Mouse (Mus musculus) hindbrain, embryonic 16.5 days (tissue): ENCODE data around the gene Pjvk. TPM values are rescaled to one million over a fixed set of nuclear protein-coding genes. Genes with fewer than 3 reads are reported as not detected.
"Not testable (repeated sequence)": the region's sequence is repeated elsewhere in the genome, so short reads cannot be mapped to it uniquely, and the experiment has no call there.

ENCODE experiments used
- ATAC-seq: fragments of 200-750 bp; cut with Nextera tagmentation; 2 replicates; pipeline ENCODE4 v1.8.0; 2017; ENCODE audit warnings: moderate TSS enrichment, moderate library complexity
- H3K27ac ChIP-seq: fragments of 300-500 bp; sonication (generic); 2 replicates; pipeline ENCODE4 v1.5.1; 2014; ENCODE audit warnings: low read depth, mild to moderate bottlenecking, control low read depth, low read length, moderate library complexity
- H3K27me3 ChIP-seq: fragments of 300-500 bp; sonication (generic); replicated peaks from 2 replicates; pipeline ENCODE4 v1.6.1; 2014; ENCODE audit warnings: low read length; ENCODE audit not compliant: control insufficient read depth, insufficient read depth
- H3K36me3 ChIP-seq: fragments of 300-500 bp; sonication (generic); 2 replicates; pipeline ENCODE4 v1.6.1; 2014; ENCODE audit warnings: mild to moderate bottlenecking, low read length, moderate library complexity, mixed read lengths; ENCODE audit not compliant: control insufficient read depth, insufficient read depth
- H3K4me1 ChIP-seq: fragments of 300-500 bp; sonication (generic); 2 replicates; pipeline ENCODE4 v1.6.1; 2014; ENCODE audit warnings: low read depth, low read length; ENCODE audit not compliant: control insufficient read depth, insufficient read depth
- H3K4me2 ChIP-seq: fragments of 300-500 bp; sonication (generic); 2 replicates; pipeline ENCODE4 v1.6.1; 2014; ENCODE audit warnings: mild to moderate bottlenecking, low read length, control low read depth, moderate library complexity
- H3K4me3 ChIP-seq: fragments of 300-500 bp; sonication (generic); 2 replicates; pipeline ENCODE4 v1.5.1; 2014; ENCODE audit warnings: mild to moderate bottlenecking, low read length, control low read depth, moderate library complexity
- H3K9ac ChIP-seq: fragments of 300-500 bp; sonication (generic); 2 replicates; pipeline ENCODE4 v1.6.1; 2014; ENCODE audit warnings: low read depth, mild to moderate bottlenecking, control low read depth, low read length, moderate library complexity
- H3K9me3 ChIP-seq: fragments of 300-500 bp; sonication (generic); 2 replicates; pipeline ENCODE4 v1.6.1; 2014; ENCODE audit warnings: mild to moderate bottlenecking, low read length, moderate library complexity; ENCODE audit not compliant: control insufficient read depth
- WGBS: fragments of 180-500 bp; shearing (Covaris S2); extraction: QIAGEN DNeasy Blood & Tissue Kit; methylation state at CpG from one replicate; pipeline ENCODE4 v1.1.7; 2014; 5-methylcytosine and 5-hydroxymethylcytosine counted together
- polyA plus RNA-seq: library from polyadenylated mRNA; unstranded; fragments of >200 nt; fragmentation: Nextera tagmentation; extraction: Ambion mirVana; gene quantifications from 2 replicates; pipeline ENCODE4 v1.2.1, GENCODE M21; 2015

The Pjvk gene
- polyA plus RNA-seq, 1 experiment from 2014 or later, result 0.83 TPM

- ATAC-seq, H3K4me1 ChIP-seq, H3K4me2 ChIP-seq, H3K4me3 ChIP-seq, H3K36me3 ChIP-seq, H3K27ac ChIP-seq, H3K9ac ChIP-seq, H3K9me3 ChIP-seq, H3K27me3 ChIP-seq: not testable (repeated sequence)
- 94% methylated on average over 2 of the region's 2 CpGs for WGBS
Observed at GRCm38 (mm10) chr2:76622316-76622715, 26.0 kb upstream of the Pjvk start.

- Histone ChIP-seq H3K9me3 (no peaks in the 10 kb centered on the region), H3K4me3 (no peak overlapping the region), H3K9ac (no peak overlapping the region), H3K4me2 (no peak overlapping the region), H3K27ac (no peak overlapping the region), H3K4me1 (no peaks in the 10 kb centered on the region), H3K27me3 (no peaks in the 10 kb centered on the region), H3K36me3 (peaks cover 60% of the 10 kb centered on the region)
- ATAC-seq, result no peak
- WGBS, result 96% methylated on average over 12 of the region's 12 CpGs
Observed at GRCm38 (mm10) chr2:76630293-76630692, 18.0 kb upstream of the Pjvk start.

GRCm38 (mm10) chr2:76631600-76631999 is 16.7 kb upstream of the Pjvk start:
- no peak overlapping the region for H3K4me3 ChIP-seq
- no peak overlapping the region for H3K4me2 ChIP-seq
- H3K9me3 ChIP-seq, result no peaks in the 10 kb centered on the region
- 78% methylated on average over 4 of the region's 4 CpGs for WGBS
- ATAC-seq, result no peak
- no peaks in the 10 kb centered on the region for H3K4me1 ChIP-seq
- H3K27me3 ChIP-seq, result no peaks in the 10 kb centered on the region
- peaks cover 68% of the 10 kb centered on the region for H3K36me3 ChIP-seq
- no peak overlapping the region for H3K9ac ChIP-seq
- H3K27ac ChIP-seq, result no peak overlapping the region

- no peaks in the 10 kb centered on the region for H3K4me1 ChIP-seq
- H3K9me3 ChIP-seq, result no peaks in the 10 kb centered on the region
- H3K4me2 ChIP-seq, result no peak overlapping the region
- 99% methylated on average over 2 of the region's 2 CpGs for WGBS
- no peak overlapping the region for H3K9ac ChIP-seq
- no peak overlapping the region for H3K4me3 ChIP-seq
- ATAC-seq, result no peak
- H3K27ac ChIP-seq, result no peak overlapping the region
- peaks cover 27% of the 10 kb centered on the region for H3K36me3 ChIP-seq
- no peaks in the 10 kb centered on the region for H3K27me3 ChIP-seq
Observed at GRCm38 (mm10) chr2:76639637-76640036, 8.6 kb upstream of the Pjvk start.

- Histone ChIP-seq H3K4me3 (no peak overlapping the region), H3K9me3 (no peaks in the 10 kb centered on the region), H3K36me3 (peaks cover 6% of the 10 kb centered on the region; the same call in 1 of the 2 replicates), H3K4me2 (no peak overlapping the region), H3K9ac (no peak overlapping the region), H3K27me3 (no peaks in the 10 kb centered on the region), H3K4me1 (peaks cover 11% of the 10 kb centered on the region), H3K27ac (no peak overlapping the region)
- ATAC-seq, result no peak
Observed at GRCm38 (mm10) chr2:76643801-76644200, 4.5 kb upstream of the Pjvk start.

- Histone ChIP-seq H3K9ac (peak overlapping the region; percentile 85), H3K4me3 (peak overlapping the region; percentile 75), H3K4me1 (peaks cover 13% of the 10 kb centered on the region), H3K27ac (peak overlapping the region; percentile 92), H3K27me3 (no peaks in the 10 kb centered on the region), H3K9me3 (no peaks in the 10 kb centered on the region), H3K4me2 (peak overlapping the region; percentile 70), H3K36me3 (no peaks in the 10 kb centered on the region)
- 0% methylated on average over 19 of the region's 32 CpGs for WGBS
- peak; percentile 69 for ATAC-seq
Observed at GRCm38 (mm10) chr2:76647441-76647869, 821 bp upstream of the Pjvk start.

- Histone ChIP-seq H3K27ac (peak overlapping the region; percentile 92), H3K4me1 (peaks cover 13% of the 10 kb centered on the region), H3K36me3 (no peaks in the 10 kb centered on the region), H3K9me3 (no peaks in the 10 kb centered on the region), H3K4me2 (peak overlapping the region; percentile 70), H3K9ac (peak overlapping the region; percentile 67), H3K27me3 (no peaks in the 10 kb centered on the region), H3K4me3 (peak overlapping the region; percentile 75)
- 34% methylated on average over 13 of the region's 13 CpGs for WGBS
- peak; percentile 41 for ATAC-seq
Observed at GRCm38 (mm10) chr2:76648666-76649141, 428 bp downstream of the Pjvk start.

GRCm38 (mm10) chr2:76653070-76653469 is 4.8 kb downstream of the Pjvk start:
- Histone ChIP-seq H3K4me1 (peaks cover 6% of the 10 kb centered on the region; the same call in 1 of the 2 replicates), H3K9me3 (no peaks in the 10 kb centered on the region), H3K4me3 (no peak overlapping the region), H3K27ac (no peak overlapping the region), H3K27me3 (no peaks in the 10 kb centered on the region), H3K9ac (no peak overlapping the region), H3K4me2 (no peak overlapping the region), H3K36me3 (no peaks in the 10 kb centered on the region)
- no peak for ATAC-seq
- 97% methylated on average over 4 of the region's 4 CpGs for whole genome bisulfite sequencing

- no peaks in the 10 kb centered on the region for H3K9me3 ChIP-seq
- no peaks in the 10 kb centered on the region for H3K27me3 ChIP-seq
- no peak overlapping the region for H3K27ac ChIP-seq
- no peak overlapping the region for H3K4me2 ChIP-seq
- no peak overlapping the region for H3K9ac ChIP-seq
- H3K4me3 ChIP-seq, result no peak overlapping the region
- no peak for ATAC-seq
- WGBS, result 79% methylated on average over 5 of the region's 5 CpGs
- H3K4me1 ChIP-seq, result no peaks in the 10 kb centered on the region
- no peaks in the 10 kb centered on the region for H3K36me3 ChIP-seq
Observed at GRCm38 (mm10) chr2:76654646-76655045, 6.4 kb downstream of the Pjvk start.

- H3K27ac ChIP-seq, result no peak overlapping the region
- no peak for ATAC-seq
- H3K4me2 ChIP-seq, result no peak overlapping the region
- no peaks in the 10 kb centered on the region for H3K36me3 ChIP-seq
- 82% methylated on average over 3 of the region's 3 CpGs for WGBS
- H3K9me3 ChIP-seq, result no peaks in the 10 kb centered on the region
- H3K9ac ChIP-seq, result no peak overlapping the region
- no peaks in the 10 kb centered on the region for H3K27me3 ChIP-seq
- no peaks in the 10 kb centered on the region for H3K4me1 ChIP-seq
- no peak overlapping the region for H3K4me3 ChIP-seq
Observed at GRCm38 (mm10) chr2:76655444-76655843, 7.2 kb downstream of the Pjvk start.
